Mouse (Mus musculus): Measurements from ENCODE around the gene Dtd2.

Gene Dtd2

DNA sequence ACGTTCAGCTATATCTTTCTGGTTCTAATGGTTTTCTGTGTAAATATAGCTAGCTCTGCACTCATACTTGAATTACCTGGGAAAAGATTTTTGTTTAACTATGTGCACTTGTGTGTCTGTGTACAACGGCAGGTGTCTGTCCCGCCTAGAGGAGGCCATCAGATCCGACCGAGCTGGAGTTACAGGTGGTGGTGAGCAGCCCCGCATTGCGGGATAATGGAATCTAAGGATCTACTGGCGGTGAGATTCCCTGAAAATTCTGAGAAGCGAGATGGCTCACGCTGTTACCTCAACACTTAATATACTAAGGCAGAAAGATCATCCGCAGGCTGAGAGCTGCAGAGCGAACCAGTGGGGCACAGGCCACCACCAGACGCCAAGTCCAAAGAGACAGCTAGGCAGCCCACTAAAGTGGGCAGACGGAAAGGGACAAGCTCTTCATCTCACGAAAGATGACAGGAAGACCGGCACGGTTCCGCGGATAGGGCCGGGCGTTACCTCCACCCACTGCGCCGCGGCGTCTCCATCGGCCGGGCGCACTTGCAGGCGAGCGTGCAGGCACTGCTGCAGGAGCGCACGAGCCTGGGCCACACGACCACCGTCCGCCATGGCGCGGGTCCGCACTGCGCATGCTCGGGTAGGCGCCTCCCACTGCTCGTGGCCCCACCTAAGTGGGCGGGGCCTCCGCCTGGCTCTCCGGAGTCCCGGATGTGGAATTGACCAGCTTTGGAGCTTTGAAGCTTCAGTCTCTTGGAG lies at the start of gene Dtd2:
Gene Dtd2 (minus strand): TSS at position 625 of the 756 bp plus-strand sequence.
- DNase-seq (ENCODE audit: low read depth, low spot score), result peak; percentile 77

DNA sequence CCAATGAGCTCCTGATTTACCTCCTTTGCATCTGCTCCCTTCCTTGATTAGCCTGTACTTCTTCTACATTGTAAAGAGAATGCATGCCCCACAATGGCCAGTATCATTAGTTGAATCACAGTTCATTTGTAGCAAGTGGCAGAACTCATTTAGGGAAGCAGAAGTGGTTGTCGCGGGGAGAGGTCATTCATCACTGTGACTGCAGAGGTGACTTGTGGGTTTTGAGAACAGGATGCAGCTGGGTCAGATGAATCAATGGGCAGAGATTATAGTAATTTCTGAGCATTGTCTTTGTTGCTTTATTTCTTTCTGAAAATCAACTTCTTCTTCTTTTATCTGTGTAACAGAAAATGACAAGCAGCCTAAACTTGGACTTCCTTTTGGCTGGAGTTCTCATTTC lies 43.0 kb upstream of the Dtd2 start:
- no peak for DNase-seq (ENCODE audit: low read depth, low spot score)

DNA sequence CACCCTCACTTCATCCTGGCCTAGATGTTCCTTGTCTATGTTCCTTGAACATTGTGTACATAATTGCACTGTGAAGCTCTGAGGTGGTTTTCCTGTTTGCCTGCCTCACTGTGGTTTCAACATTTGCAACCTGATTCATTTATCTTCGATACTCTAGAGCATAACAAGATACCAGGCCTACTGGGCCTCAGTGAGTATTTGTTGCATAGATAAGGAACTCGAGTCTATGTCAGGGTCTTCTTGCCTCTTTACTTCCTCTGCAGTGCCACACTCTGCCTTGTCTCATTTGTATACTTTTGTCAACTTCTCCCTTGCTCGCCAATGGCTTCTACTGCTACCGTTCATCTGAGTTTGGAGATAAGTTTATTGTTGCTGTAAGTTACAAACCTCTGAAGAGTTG lies 40.1 kb upstream of the Dtd2 start:
- no peak for DNase-seq (ENCODE audit: low read depth, low spot score)

DNA sequence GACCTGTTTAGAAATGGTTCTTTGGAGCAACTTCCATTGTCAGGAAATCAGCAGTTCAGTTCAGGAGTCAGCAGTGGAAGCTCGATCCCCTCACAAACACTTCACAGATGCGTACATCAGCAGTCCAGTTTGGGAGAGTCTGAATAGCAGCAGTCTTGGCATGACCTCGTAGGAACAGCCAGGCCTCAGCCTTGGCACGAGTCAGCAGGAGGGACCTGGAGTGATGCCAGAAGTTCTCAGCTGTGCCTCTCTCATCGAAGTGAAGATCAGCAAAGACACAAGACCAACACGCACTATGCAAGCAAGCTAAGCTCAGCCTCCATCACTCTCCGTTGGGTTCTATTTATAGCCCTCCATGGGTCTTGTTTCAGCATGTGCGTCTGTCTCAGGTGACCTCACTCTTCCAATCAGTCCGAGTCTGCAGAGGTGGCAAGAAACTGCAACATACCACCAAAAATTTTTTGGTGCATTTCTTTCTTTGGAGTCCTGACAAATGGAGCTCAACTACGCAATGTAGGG lies 36.6 kb upstream of the Dtd2 start:
- no peak for DNase-seq (ENCODE audit: low read depth, low spot score)

DNA sequence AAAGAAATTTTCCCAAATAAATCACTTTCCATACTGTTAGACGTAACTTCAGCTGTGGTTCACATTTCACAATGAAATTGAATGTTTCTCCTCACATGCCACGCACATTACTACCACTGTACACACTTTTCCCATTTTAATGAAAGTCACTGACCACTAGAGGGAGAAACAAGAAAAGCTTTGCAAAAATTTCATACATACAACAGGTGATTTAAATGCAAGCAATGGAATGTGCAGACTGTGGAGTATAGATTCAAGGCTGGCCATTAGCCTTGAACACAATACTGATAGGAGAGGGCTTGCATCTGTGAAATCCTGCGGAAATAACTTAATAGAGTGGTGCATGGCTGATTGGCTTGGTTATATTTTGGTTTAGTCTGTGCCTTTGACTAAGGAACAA lies 32.1 kb upstream of the Dtd2 start:
- DNase-seq (ENCODE audit: low read depth, low spot score), result no peak

DNA sequence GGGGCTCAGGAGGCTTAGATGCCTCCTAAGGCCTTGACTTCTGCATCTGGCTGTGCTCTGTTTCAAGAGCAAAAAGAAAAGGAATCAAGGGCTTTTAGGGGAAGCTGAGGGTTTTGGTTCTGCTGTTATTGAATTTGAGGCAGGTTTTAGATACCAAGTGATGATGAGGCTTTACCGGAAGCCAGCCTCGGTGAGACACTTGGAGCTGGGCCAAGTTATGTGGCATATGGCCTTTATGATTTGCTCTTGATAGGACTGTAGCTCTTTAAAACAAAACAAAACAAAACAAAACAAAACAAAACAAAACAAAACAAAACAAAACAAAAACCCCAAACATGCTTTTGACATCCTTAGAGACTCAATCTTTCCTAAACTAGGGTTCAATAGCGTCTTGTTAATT lies 28.7 kb upstream of the Dtd2 start:
- DNase-seq (ENCODE audit: low read depth, low spot score), result no peak

DNA sequence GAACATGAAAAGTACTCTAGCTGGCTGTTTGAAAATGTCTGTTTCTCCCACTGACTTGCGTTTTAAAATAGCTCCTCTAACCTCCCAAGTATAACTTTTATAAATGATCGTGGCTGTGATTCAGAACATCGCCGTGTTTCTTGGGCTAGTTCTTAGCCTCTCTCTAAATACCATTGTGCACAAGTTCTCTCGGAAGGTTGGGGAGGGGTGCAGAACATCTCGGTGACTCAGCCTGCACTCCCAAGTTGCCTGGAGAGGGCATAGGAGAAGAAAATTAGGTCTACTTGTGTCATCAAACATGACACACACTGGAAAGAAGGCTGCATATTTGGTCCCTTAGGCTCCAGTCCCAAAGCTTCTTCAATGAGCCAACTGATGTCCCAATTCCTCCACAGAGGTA lies 26.0 kb upstream of the Dtd2 start:
- no peak for DNase-seq (ENCODE audit: low read depth, low spot score)

DNA sequence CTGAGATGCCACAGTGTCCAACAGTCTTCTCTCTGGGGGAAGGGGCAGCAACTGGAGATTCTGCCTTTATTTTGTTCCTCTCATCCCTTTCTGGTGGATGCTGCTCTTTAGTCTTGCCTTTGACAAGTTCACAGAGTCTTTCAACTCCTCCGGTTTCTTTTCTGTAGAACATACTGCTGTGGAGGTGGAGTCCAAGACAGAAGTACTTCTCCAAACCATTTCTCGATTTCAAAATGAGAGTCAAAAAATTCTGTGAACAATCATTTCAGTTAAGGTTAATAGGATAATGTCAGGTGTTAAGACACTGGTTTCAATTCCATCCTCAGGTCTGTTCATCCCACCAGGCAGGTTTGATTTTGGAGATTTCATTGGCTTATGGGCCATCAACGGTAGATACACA lies 21.7 kb upstream of the Dtd2 start, which contains the start of gene Gpr33:
Gene Gpr33 (minus strand): TSS at position 101 of the 400 bp plus-strand sequence.
- no peak for DNase-seq (ENCODE audit: low read depth, low spot score)

DNA sequence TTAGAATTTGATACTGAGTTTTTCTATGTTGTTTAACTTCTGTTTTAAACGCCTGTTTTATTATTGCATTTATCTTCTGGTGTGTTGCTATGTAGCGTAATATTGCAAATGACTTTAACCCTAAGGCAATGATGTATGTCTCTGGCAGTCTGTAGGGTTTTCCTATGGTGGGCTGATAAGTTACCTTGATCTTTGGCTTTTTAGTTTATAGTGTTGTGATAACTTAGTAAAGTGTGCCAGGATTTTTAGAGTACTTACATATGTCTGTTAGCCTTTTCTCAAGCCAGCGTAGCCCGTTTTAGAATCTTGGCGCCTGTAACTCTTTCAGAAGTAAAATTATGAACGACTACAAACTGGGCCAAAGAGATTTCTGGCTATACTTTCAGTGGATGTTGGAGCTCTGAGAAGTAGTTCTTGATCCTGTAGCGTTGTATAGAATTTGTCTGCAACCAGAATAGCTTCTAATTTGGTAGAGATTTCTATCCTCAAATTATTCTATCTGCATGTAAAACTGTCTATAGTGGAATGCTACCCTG lies 8.3 kb upstream of the Dtd2 start:
- DNase-seq (ENCODE audit: low read depth, low spot score), result no peak

DNA sequence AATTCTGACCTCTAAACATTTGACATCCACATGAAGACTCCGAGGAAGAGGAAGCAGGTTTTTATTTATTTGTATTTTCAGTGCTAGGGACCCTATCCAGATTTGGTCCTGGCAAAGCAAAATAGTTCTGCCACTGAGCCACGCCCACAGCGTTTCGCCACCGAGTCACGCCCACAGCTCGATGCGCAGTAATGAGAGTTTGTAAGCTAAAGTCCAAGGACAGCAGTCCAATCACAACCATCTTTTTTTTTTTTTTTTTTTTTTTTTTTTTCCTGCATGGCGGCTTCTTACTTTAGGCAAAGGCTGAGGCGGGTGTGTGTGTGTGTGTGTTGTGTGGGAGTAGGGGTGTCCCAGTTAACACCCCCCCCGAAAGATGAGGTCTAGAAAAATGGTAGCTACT lies 7.7 kb upstream of the Dtd2 start:
- no peak for DNase-seq (ENCODE audit: low read depth, low spot score)

DNA sequence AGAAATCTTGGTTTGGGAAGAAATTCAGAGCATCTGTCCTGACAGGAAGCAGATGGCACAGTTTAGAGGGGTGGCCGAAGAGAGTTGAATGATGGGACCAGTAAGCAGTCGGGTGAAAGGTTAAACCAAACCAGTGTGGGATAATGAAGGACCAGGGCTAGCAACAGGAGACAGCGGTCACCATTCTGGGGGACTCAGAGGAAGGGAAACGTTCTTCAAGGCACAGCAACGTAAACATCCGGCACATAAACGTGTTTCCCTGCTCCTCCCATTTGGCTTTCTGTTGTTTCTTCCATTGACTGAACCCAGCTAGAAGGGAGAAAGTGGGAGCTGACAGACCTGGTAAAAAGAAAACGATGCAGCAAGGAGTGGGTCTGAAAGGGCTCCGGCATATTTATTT lies 7.0 kb upstream of the Dtd2 start:
- DNase-seq (ENCODE audit: low read depth, low spot score), result no peak

DNA sequence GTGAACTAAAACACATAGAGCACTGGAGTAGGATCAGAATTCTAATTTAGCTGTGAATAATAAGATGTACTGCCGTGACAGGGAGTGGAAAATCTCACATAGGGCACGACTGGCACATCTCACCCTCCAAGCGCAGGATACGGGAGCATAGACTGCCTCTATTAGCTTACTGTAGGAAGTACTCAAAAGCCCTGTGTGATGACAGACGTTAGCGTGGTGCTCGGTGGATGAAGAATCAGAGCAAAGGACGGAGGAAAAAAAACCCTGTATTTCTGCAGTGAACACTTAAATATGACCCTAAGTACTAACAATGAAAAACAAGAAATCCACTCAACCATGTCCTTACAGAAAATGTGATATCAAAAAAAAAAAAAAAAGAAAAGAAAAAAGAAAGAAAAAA lies 5.9 kb upstream of the Dtd2 start:
- DNase-seq (ENCODE audit: low read depth, low spot score), result no peak

DNA sequence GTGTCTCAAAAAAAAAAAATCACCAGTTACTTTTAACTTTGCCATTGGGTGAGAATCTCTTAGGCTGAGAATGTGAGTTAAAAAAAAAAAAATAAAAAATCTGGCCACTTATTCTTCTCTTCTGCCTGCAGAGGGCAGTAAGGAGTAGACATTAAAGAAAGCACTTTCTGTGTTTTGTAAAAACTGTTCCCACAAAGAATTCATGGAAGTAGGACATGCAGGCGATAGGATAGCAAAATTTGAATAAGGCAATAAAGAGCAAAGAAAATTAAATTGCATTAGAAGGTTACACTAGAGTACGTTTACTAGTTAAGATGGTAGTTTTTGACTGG lies 4.3 kb upstream of the Dtd2 start:
- no peak for DNase-seq (ENCODE audit: low read depth, low spot score)

DNA sequence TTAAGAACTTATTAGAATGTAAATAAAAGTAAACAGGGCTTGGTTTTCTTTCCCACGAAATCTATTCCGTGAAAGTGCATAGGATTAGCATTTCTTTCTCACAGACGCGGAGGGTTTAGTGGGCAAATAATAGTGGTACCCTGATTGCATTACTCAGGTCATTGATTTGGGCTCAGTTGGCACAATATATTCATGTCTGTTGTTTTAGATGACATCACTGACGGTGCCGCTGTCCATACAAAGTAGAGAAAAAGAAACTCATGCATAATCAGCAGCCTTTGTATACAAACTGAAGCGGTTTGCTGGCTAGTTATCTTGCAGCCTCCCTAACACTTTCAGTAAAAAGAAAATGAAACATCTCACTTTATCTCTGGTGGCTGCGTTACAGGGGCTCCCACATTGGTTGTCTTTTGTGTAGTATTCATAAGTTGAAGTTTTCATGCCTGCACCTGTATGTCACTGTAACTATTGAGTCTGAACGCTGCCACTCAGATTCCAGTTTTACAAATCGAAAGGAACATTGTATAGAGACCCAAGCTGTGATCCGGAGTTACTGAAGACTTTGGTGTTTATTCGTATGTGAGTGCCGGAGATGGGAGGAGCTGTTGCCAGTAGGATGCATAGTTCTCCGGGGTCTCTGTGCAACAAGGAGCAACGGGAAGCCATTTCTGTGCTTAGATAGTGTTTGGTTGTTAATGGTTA lies 3.8 kb upstream of the Dtd2 start:
- no peak for DNase-seq (ENCODE audit: low read depth, low spot score)

DNA sequence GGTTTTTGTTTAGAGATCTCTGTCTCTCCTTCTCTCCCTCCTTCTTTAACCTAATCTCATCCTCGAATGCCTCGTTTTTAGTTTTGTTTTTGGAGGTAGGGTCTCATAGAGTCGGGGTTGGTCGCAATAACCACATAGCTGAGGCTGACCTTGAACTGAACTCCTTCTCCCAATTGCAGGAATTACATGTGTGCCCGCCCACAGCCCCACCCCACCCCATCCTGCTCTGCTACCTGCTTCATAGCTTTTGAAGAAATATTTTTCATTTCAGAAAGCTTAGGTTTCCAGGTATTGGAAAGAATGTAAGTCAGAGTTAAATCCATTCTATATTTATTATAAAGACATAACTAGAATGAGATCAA lies 313 bp upstream of the Dtd2 start:
- no peak for DNase-seq (ENCODE audit: low read depth, low spot score)

DNA sequence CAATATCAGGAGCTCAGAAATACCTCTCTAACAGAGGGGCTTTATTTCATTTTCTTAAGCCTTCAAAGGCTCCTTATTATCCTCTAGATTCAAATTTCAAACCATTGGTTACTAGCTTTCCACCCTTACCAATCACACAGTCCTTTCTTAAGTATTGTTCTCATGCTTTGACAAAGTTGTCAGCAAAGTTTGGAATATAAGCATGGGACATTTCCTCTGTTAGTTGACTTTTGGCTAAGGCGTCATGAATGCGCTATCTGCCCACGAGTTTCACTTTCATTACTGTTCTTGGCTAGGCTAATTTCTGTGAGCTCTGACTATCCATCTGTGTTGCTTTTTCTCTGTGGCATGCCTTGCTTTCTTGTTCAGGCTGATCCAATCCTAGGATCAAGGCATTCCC lies 3.6 kb downstream of the Dtd2 start:
- DNase-seq (ENCODE audit: low read depth, low spot score), result no peak

DNA sequence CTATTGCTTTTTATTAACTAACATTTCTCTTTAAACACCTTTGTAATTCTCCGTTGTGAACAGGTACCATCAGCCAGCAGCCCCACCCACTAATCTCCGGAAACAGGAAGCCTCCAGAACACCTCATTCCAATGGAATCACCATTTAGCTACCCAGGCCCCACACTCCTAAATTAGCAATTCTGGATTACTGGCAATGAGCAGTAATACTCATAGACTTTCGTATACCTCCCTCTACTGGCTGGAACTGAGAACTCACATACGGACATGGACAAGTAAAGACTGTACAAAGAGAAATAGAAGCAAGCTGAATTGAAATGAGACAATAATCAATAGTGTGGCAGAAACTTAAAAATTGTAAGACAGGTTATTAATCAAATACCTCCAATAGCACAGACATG lies 4.8 kb downstream of the Dtd2 start:
- DNase-seq (ENCODE audit: low read depth, low spot score), result peak; percentile 42

DNA sequence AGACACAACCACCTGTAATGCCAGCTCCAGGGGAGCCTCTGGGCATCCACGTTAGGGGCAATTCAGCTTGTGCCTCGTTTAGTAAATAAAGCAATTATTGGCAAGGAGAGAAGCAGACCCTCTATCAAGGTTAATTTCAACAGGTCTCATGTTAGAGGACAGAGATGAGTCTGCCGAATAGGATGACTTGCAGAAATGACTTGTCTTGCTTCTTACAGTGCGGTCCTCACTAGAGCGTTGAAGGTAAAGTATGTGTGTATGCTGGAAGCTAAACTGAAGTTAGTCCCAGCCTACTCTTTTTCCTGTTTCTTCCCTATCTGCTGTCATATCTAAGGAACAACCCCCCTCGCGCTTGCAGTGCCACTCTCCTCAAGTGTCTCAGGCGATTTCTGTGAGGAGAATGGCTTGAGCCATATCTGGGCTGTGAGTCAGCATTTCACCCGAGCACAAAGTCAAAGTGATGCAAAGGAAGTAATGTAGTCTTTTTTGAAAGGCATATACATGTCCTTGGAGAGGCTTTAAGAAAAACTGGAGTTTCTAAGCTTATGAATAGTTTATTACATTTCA lies 7.9 kb downstream of the Dtd2 start:
- peak; percentile 34 for DNase-seq (ENCODE audit: low read depth, low spot score)

DNA sequence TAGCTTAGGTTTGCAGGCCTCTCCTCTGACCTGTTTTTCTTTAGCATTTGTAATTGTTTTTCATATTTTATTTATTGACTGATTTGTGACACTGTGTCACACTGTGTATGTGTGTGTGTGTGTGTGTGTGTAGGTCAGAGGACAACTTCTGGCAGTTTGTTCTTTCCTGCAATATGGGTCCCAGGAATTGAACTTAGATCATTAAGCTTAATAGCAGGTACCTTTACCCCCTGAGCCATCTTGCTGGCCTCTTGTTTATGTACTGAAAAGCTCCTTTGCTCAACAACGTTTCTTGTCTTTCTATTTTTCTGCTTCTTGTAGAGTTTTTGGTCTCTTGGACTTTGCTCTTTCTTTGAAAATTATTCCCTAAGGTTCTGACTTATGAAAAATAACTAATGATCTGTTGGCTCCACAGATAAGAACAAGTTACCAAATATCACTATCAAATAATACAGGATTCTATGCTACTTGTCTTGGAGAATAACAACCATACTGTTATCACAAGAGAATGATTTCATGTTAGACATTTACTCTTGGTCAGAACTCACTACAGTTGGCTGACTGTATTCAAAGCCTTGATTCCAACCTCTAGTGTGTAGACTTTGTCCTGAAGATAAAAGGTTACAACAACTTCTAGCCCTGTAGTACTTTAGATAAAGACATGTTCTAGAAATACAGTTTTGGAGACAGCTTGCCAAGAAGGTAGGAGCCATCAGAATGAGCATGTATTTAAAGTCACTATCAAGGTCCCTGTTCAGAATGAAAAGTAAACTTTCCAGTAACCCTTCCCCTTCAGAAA lies 10.4 kb downstream of the Dtd2 start:
- no peak for DNase-seq (ENCODE audit: low read depth, low spot score)

DNA sequence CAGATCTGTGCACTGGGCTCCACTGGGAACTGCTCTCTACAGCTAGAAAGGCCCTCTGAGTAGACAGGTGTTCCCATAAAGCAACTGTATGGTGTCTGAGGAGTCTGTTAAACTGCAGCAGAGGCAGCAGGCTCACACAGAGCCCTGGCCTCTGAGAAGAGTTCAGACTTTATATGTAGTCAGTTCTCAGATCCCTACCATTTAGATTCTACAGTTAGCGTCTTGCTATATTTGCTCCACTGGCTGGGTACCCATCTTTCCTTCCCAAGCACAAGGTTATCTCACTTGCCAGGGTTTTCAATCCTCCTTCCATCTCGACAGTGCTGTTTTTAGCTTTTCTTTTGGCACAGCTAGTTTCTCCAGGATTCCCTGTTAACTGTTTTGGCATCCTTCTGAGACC lies 15.7 kb downstream of the Dtd2 start:
- DNase-seq (ENCODE audit: low read depth, low spot score), result no peak

DNA sequence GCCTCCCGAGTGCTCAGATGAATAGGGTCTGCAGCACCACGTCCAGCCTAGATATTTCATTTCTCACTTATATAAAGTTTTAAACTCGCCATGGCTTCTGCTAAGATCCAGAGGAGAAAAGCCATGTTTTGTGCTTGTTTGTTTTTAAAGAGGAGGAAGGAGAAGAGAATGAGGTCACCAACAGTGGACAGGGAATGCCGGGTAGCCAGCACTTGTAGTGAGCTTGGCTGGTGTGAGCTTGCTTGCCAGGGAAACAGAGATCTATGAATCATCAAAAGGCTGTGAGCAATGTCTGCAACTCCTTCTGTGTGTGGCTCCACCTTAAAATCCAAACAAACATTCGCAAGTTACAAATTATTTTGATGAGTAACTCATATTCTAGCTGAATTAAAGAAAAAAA lies 17.8 kb downstream of the Dtd2 start:
- no peak for DNase-seq (ENCODE audit: low read depth, low spot score)

DNA sequence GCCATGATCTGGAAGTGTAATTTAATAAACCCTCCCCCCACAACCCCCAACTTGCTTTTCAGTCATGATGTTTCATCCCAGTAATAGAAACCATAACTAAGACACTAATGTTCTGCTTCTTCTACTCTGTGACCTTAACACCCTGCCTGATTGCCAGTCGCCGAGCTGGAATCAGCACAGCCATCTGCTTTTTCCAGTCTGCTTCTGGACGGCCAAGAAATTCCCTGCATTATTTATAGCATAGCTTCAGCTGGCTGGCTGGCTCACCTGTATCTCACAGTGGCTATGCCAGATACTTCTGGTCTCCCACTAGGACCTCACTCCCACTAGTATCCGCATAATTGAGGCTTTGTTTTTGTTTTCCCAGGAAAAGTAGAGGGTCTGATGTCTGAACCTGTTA lies 20.5 kb downstream of the Dtd2 start:
- no peak for DNase-seq (ENCODE audit: low read depth, low spot score)

All from c-Kit-negative CD71-positive TER-119-positive erythroid progenitor cells, embryonic 14.5 days (primary cell).